Mouse (Mus musculus) forebrain, postnatal 0 days (tissue): ENCODE data around the gene Socs7. TPM values are rescaled to one million over a fixed set of nuclear protein-coding genes. Genes with fewer than 3 reads are reported as not detected.

ENCODE experiments used
- ATAC-seq: fragments of 200-750 bp; cut with Nextera tagmentation; 2 replicates; pipeline ENCODE4 v1.8.0; 2017; ENCODE audit warnings: mild to moderate bottlenecking, moderate library complexity
- DNase-seq: peaks from one replicate; pipeline ENCODE4 v3.0.0-alpha.2; 2015
- H3K27ac ChIP-seq: fragments of 300-500 bp; sonication (generic); 2 replicates; pipeline ENCODE4 v1.5.1; 2014; ENCODE audit warnings: low read depth, mild to moderate bottlenecking, antibody characterized with exemption, low read length, moderate library complexity, mixed read lengths
- H3K27me3 ChIP-seq: fragments of 300-500 bp; sonication (generic); 2 replicates; pipeline ENCODE4 v1.6.1; 2014; ENCODE audit warnings: mild to moderate bottlenecking, low read length, mixed read lengths; ENCODE audit not compliant: insufficient read depth
- H3K36me3 ChIP-seq: fragments of 300-500 bp; sonication (generic); 2 replicates; pipeline ENCODE4 v1.6.1; 2014; ENCODE audit warnings: mild to moderate bottlenecking, moderate library complexity; ENCODE audit not compliant: insufficient read depth
- H3K4me1 ChIP-seq: fragments of 300-500 bp; sonication (generic); 2 replicates; pipeline ENCODE4 v1.6.1; 2014; ENCODE audit warnings: antibody characterized with exemption; ENCODE audit not compliant: insufficient read depth
- H3K4me2 ChIP-seq: fragments of 300-500 bp; sonication (generic); 2 replicates; pipeline ENCODE4 v1.6.1; 2014; ENCODE audit warnings: low read depth, mild to moderate bottlenecking, moderate library complexity
- H3K4me3 ChIP-seq: fragments of 300-500 bp; sonication (generic); 2 replicates; pipeline ENCODE4 v1.5.1; 2014; ENCODE audit warnings: low read depth, low read length, mixed read lengths
- H3K9ac ChIP-seq: fragments of 300-500 bp; sonication (generic); 2 replicates; pipeline ENCODE4 v1.6.1; 2014; ENCODE audit warnings: mild to moderate bottlenecking
- H3K9me3 ChIP-seq: fragments of 300-500 bp; sonication (generic); 2 replicates; pipeline ENCODE4 v1.6.1; 2016; ENCODE audit warnings: low read length
- CTCF ChIP-seq: sonication (generic); IDR thresholded peaks from 2 replicates; pipeline ENCODE4 v1.5.1; 2016; ENCODE audit warnings: antibody characterized with exemption, control low read depth, low read depth
- WGBS: fragments of 180-500 bp; shearing (Covaris S2); extraction: QIAGEN DNeasy Blood & Tissue Kit; methylation state at CpG from one replicate; pipeline ENCODE4 v1.1.7; 2014; 5-methylcytosine and 5-hydroxymethylcytosine counted together
- polyA plus RNA-seq: library from polyadenylated mRNA; unstranded; fragments of >200 nt; fragmentation: Nextera tagmentation; extraction: Ambion mirVana; gene quantifications from 2 replicates; pipeline ENCODE4 v1.2.1, GENCODE M21; 2015
- total RNA-seq: library from RNA; depleted of rRNA; stranded (reverse); fragments of >200 nt; gene quantifications from 2 replicates; pipeline ENCODE4 v1.2.3, GENCODE M21; 2014

Socs7 gene
- total and polyA plus RNA-seq, 2 experiments from 2014 or later, result 6.4 to 64.3 TPM

DNA sequence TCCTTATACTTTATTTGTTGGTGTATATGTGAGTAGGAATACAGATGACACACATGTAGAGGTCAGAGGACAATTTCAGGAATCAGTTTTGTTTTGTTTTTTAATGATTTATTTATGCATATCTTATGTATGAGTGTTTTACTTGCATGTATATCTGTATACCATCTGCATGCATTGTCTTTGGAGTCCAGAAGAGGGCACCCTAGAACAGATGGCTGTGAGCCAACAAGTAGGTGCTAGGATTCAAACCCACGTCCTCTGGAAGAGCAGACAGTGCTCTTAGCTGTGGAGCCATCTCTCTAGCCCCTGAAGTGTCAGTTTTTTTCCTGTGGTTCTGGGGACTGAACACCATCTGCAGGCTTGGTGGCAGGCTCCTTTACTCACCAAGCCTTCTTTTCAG, 37.1 kb upstream of the Socs7 start:
- ATAC-seq (no peak), DNase-seq (no peak)
- Histone ChIP-seq H3K27me3 (no peaks in the 10 kb centered on the region), H3K9me3 (no peaks in the 10 kb centered on the region), H3K36me3 (peaks cover 53% of the 10 kb centered on the region), H3K27ac (no peak overlapping the region), H3K4me3 (no peak overlapping the region), H3K4me2 (no peak overlapping the region), H3K9ac (no peak overlapping the region), H3K4me1 (no peaks in the 10 kb centered on the region)
- TF ChIP-seq CTCF, result peak; percentile 40
- 67% methylated on average over 1 of the region's 1 CpGs for WGBS

DNA sequence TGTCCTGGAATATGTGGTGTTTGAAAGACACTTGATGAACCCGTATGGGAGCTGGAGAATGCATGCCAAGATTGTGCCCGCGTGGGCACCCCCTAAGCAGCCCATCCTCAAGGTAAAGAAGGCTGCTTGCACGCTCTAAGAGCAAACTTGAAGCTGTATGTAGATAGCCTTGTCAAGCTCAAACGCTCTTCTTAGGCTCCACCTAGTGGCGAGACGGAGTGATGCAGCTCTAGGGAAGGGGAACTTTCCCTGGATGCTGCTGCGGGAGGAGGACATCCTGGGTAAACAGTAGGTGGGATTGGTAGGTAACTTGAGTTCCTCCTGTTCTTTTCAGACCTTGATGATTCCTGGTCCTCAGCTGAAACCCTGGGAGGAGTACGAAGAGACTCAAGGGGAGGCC, 34.2 kb upstream of the Socs7 start:
- peaks cover 48% of the 10 kb centered on the region for H3K36me3 ChIP-seq
- H3K4me3 ChIP-seq, result no peak overlapping the region
- H3K27ac ChIP-seq, result no peak overlapping the region
- TF ChIP-seq CTCF, result peak; percentile 96
- H3K4me1 ChIP-seq, result no peaks in the 10 kb centered on the region
- 21% methylated on average over 9 of the region's 9 CpGs for WGBS
- no peak overlapping the region for H3K9ac ChIP-seq
- no peaks in the 10 kb centered on the region for H3K9me3 ChIP-seq
- no peaks in the 10 kb centered on the region for H3K27me3 ChIP-seq
- ATAC-seq, result no peak; the same call in 1 of the 2 replicates
- no peak overlapping the region for H3K4me2 ChIP-seq
- DNase-seq, result peak; percentile 84

DNA sequence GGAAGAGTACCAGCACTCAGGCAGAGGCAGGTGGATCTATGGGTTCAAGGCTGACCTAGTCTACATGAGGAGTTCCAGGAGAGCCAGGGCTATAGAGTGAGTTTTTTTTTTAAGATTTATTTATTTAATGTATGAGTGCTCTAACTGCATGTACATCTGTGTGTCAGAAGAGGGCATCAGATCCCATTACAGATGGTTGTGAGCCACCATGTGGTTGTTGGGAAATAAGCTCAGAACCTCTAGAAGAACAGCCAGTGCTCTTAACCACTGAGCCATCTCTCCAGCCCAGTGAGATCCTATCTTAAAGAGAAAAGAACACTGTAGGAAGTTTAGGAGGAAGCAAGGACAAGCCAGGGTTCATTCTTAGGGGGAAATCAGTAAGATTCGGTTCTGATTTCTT, 32.0 kb upstream of the Socs7 start:
- H3K9me3 ChIP-seq, result no peaks in the 10 kb centered on the region
- WGBS, result 91% methylated on average over 1 of the region's 1 CpGs
- H3K27me3 ChIP-seq, result no peaks in the 10 kb centered on the region
- peaks cover 35% of the 10 kb centered on the region for H3K36me3 ChIP-seq
- DNase-seq (no peak), ATAC-seq (no peak)
- no peaks in the 10 kb centered on the region for H3K4me1 ChIP-seq
- no peak overlapping the region for H3K4me3 ChIP-seq
- no peak overlapping the region for H3K4me2 ChIP-seq
- H3K9ac ChIP-seq, result no peak overlapping the region
- TF ChIP-seq CTCF, result peak; percentile 19
- H3K27ac ChIP-seq, result no peak overlapping the region

DNA sequence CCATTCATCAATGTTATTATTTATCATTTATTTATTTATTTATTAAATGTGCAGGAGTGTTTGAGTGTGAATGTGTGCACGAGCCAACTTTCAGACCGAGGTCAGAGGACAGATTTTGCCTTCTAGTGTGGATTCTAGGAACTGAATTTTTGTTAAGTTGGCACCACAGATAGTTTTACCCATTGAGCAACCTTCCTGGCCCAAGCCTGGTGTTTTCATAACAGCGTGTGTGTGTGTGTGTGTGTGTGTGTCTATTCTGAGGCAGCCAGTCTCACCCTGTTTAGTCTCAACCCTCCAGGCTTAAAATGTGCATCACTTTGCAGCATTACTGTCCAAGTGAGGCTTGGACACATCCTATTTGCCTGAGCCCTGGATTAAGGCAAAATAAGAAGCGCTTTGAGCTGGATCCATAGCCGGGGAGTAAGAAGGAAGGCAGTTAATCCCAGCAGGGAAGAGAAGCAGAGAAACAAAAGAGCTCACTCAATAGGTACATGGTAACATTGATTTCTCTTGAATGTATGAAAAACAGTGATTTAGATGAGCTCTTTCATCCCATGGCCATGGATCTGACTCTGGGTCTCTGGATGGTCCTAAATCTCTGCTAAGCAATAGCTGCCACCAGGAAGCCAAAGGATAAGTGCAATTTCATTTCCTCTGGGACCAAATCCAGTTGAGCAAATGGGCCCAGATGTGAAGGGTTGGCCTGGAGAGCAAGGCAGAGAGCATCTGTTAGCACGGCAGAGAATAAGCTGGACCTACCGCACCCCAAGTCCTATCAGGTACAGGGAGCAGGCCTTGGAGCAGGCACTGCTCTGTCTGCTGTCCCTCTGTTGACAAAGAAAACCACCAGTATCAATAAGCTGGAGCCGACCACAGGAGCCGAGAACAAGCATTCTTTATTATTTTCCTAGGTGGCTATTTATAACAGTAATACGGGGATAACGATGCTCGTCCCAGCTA, 30.8 kb upstream of the Socs7 start:
- Histone ChIP-seq H3K36me3 (peaks cover 25% of the 10 kb centered on the region), H3K9me3 (no peaks in the 10 kb centered on the region), H3K4me2 (no peak overlapping the region), H3K4me3 (no peak overlapping the region), H3K27ac (no peak overlapping the region), H3K9ac (no peak overlapping the region), H3K4me1 (no peaks in the 10 kb centered on the region), H3K27me3 (no peaks in the 10 kb centered on the region)
- TF ChIP-seq CTCF, result no peak
- 55% methylated on average over 12 of the region's 12 CpGs for WGBS
- DNase-seq, result no peak
- no peak for ATAC-seq

DNA sequence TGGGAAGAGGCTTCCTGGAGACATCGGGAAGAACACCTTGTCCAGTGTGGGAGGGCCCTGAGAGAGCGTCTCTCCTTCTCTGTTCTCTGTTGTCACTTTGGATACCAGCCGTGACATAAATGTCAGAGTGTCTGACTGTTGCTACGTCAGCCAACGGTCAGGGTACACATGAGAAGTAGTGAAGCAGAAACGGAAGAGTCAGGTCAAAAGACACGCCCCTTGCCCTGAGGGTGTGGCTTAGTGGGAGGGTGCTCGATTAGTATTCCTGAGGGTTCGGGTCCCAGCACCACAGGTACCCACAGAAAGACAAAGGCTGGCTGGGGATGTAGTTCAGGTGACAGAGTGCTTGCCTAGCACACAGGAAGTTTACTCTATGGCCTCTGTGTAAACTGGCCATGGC, 29.3 kb upstream of the Socs7 start:
- DNase-seq, result no peak

DNA sequence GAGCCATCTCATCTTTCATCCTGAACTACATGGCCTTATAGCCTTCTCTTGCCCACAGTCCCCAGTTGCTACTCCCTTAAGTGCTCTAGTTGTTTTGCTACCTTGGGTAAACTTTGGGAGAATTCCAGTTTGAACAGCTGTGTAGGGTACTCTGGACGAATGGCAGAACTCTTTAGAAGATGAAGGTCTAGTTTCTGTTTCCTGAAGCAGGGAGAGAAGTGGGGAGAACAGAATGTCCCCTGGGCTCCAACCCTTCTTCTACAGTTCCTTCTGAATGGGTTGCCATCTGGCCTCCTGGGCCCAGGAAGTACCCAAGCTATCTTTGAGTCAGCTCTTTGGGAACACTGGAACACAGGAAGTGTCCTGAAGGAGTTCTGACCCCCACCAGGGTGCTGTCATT, 28.5 kb upstream of the Socs7 start:
- ATAC-seq, result no peak
- Histone ChIP-seq H3K4me2 (no peak overlapping the region), H3K36me3 (peaks cover 12% of the 10 kb centered on the region), H3K4me3 (no peak overlapping the region), H3K4me1 (no peaks in the 10 kb centered on the region), H3K27me3 (no peaks in the 10 kb centered on the region), H3K9me3 (no peaks in the 10 kb centered on the region), H3K27ac (no peak overlapping the region), H3K9ac (no peak overlapping the region)
- WGBS, result 62% methylated on average over 1 of the region's 1 CpGs
- DNase-seq, result no peak
- TF ChIP-seq CTCF, result no peak

More for the DNA sequence above, 29.3 kb upstream of the Socs7 start:
- H3K27me3 ChIP-seq, result no peaks in the 10 kb centered on the region
- ATAC-seq, result no peak
- H3K9me3 ChIP-seq, result no peaks in the 10 kb centered on the region
- H3K4me2 ChIP-seq, result no peak overlapping the region
- no peak overlapping the region for H3K9ac ChIP-seq
- H3K4me3 ChIP-seq, result no peak overlapping the region
- H3K36me3 ChIP-seq, result peaks cover 19% of the 10 kb centered on the region
- 57% methylated on average over 9 of the region's 9 CpGs for WGBS
- TF ChIP-seq CTCF, result no peak
- no peaks in the 10 kb centered on the region for H3K4me1 ChIP-seq
- no peak overlapping the region for H3K27ac ChIP-seq

DNA sequence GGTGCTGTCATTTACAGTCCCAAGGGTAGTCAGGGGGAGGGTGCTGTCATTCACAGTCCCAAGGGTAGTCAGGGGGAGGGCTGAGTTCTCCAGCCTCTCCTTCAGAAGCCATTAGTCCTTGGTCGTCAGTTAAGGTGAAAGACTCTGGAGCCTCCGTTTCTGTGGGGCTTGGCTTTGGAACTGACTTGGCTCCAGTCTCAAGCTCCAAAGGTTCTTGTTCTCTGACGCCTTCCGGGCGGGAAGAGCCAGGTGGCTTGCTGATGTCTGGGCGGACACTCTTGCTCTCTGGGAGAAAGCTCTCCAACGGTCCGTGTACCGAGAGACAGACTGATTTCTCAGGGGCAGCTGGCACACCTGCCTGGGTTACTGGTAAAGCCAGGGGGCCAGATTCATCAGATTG, 28.0 kb upstream of the Socs7 start:
- DNase-seq (no peak), ATAC-seq (no peak)
- no peak overlapping the region for H3K9ac ChIP-seq
- no peak overlapping the region for H3K4me3 ChIP-seq
- no peak overlapping the region for H3K4me2 ChIP-seq
- TF ChIP-seq CTCF, result no peak
- H3K36me3 ChIP-seq, result peaks cover 7% of the 10 kb centered on the region
- no peak overlapping the region for H3K27ac ChIP-seq
- 82% methylated on average over 9 of the region's 9 CpGs for WGBS
- no peaks in the 10 kb centered on the region for H3K4me1 ChIP-seq
- no peaks in the 10 kb centered on the region for H3K9me3 ChIP-seq
- no peaks in the 10 kb centered on the region for H3K27me3 ChIP-seq
